Mouse (Mus musculus) adipose tissue, adult 10 weeks (tissue): ENCODE data around the gene Abcd4. TPM values are rescaled to one million over a fixed set of nuclear protein-coding genes. Genes with fewer than 3 reads are reported as not detected.

Experiments used
- polyA plus RNA-seq: library from polyadenylated mRNA; stranded (reverse); fragments of 350-450 nt; fragmentation: Illumina TruSeq; extraction: RNeasy Lipid Tissue Mini Kit (QIAGEN cat#74804); gene quantifications from one replicate; pipeline ENCODE4 v1.2.3, GENCODE M21; 2014; ENCODE audit warnings: low read depth, low replicate concordance

The Abcd4 gene
- 13.2 TPM for polyA plus RNA-seq

DNA sequence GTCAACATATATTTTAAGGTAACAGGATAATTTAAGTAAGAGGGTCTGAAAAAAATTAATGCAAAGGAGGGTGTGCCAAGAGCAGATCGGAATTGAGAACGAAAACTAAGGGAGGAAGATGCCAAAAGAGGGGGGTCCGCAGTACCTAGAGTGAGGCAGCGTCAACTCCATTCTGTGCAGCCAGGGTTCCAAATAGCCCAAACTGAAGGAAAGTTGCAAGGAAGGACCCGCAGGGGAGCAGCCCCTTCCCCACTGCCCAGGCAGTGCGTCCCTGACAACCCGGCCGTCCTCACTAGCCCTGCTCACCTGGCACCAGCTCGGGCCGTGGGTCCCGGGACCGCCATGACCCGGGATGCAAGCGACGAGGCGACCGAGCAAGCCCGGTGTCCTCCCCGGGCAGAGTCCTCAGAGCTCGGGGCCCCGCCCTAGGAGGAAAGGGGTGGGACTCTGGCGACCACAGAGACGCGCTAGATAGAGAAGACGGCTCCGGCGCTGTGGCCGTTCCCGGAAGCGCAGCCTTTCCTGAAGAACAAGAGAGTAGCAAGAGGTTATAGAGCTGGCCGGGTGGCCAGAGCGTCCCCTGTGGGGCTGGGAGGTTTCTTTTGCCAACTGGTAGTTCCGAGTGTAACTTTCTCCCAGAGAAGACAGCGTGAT, at the start of gene Abcd4:
Abcd4 (minus strand) TSS at position 437 of the 654 bp plus-strand sequence.

DNA sequence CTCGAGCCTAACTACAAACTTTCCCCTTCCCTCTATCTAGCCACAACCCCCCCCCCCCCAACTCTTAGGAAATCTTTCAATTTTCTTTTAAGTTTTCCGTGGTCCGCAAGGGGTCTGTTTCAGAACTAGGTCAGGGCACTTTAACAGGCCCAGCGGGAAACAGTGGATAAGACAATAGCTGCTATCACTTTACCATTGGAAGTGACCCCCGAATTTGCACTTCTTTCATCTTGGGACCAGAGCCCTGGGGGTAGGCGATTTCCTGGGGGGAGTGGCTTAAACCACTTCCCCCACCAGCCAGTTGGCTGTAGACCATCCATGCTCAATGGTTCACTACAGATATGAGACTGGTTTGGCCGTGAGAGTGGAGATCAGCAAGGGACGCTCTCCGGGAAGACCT, 23.4 kb upstream of the Abcd4 start, which contains the start of gene Vrtn:
Vrtn (plus strand) TSS at position 366 of the 400 bp plus-strand sequence.

DNA sequence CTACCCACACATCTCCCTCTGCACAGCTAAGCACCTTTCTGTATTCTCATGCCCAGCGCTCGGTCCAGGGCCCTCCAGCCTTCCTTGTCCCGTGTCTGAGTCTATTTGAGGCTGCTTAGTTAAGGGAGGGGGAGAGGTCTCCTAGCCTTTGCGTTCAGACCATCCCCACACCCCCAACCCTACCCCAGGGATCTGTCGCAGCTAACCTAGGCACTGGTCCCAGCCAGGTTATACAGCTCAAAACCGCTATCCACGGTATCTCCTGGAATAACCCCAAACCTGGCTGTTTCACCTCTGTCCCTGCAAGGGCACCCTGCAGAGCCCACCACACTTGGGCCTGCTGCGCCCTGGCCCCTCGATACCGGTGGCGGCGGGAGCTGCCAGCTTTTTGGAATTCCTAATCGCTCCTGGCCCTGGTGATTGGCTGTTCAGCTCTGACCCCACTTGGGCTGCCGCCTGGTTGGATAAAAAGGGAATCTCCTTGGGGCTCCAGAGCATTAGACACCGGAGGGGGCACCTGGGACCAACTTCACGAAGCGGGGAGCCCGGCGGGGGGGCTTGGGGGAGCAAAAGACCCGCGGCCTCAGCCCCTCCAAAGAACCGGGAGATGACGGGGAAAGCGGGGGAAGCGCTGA, 47.8 kb downstream of the Abcd4 start, which contains the start of gene Vsx2:
Vsx2 (plus strand) TSS at position 427 of the 635 bp plus-strand sequence.

Other genes with a start within 250 kb of the Abcd4 start
- 31.1 TPM for gene Entpd5, start 208.4 kb downstream of the Abcd4 start, polyA plus RNA-seq
- 5.8 TPM for gene Bbof1, start 208.3 kb downstream of the Abcd4 start, polyA plus RNA-seq
- 20.3 TPM for gene Rnf113a2, start 200.2 kb downstream of the Abcd4 start, polyA plus RNA-seq
- 353 TPM for gene Aldh6a1, start 166.4 kb downstream of the Abcd4 start, polyA plus RNA-seq
- gene Lin52, start 166.0 kb downstream of the Abcd4 start, polyA plus RNA-seq: 15.7 TPM
- gene Vsx2, start 47.7 kb downstream of the Abcd4 start, polyA plus RNA-seq: not detected
- not detected for gene Vrtn, start 23.6 kb upstream of the Abcd4 start, polyA plus RNA-seq
- 0.22 TPM for gene Syndig1l, start 81.4 kb upstream of the Abcd4 start, polyA plus RNA-seq
- gene Npc2, start 155.7 kb upstream of the Abcd4 start, polyA plus RNA-seq: 858 TPM
- gene Isca2, start 155.8 kb upstream of the Abcd4 start, polyA plus RNA-seq: 108 TPM